Mouse (Mus musculus) frontal cortex, postnatal 25 days (tissue): ENCODE results near the gene Srp54a.
"Not testable (repeated sequence)": the region's sequence is repeated elsewhere in the genome, so short reads cannot be mapped to it uniquely, and the experiment has no call there.

Source experiments
- DNase-seq, 2 experiments: peaks; one replicate each; pipeline ENCODE4 v3.0.0; 2022; ENCODE audit warnings: low spot score in 2 of 2

Gene Srp54a

DNA sequence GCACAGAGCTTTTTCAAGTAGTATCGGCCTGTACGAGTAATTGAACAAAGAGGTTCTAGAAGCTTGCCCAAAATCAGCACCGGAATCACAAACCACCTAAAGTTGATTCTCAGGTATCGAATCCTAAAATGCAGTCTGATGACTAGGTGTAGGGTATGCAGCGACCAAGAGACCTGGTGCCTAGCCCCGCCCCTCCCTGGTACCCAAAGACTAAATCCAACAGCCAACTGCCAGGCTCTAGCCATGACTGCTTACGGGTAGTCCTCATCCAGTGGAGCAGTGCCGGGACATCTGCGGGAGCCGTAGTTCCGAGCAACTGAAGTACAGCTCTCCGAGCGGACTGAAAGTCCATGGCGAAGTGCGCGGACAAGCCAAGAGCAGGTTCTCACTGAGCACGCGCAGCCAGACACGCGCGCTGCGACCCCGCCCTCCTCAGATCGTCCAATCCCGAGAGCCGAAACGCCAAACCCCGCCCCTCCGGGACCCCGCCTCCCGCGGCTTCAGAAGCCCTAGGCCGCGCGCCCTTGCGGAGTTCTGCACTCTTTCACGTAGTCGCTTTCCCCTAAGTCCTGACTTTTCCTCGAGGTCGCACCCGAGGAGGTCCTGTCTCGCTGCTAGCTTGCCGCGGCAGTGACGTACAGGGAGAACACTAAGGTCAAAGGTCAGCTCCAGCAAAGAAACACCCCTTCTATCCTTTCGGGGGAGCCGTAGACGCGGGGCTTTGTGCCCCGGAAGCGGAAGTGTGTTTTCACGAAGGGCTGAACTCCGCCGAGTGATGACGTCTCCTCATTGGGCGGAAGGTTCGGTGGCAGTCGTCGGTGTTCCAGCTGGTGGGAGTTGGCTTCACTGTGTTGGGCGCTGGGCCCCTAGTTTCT, at the start of gene Srp54a, which contains the start of gene 2700097O09Rik:
Gene Srp54a, plus strand, starts transcription at position 537 of the 875 bp plus-strand sequence.
Gene 2700097O09Rik, minus strand, starts transcription at position 385 of the 875 bp plus-strand sequence.
- DNase-seq = peak; percentile 85

DNA sequence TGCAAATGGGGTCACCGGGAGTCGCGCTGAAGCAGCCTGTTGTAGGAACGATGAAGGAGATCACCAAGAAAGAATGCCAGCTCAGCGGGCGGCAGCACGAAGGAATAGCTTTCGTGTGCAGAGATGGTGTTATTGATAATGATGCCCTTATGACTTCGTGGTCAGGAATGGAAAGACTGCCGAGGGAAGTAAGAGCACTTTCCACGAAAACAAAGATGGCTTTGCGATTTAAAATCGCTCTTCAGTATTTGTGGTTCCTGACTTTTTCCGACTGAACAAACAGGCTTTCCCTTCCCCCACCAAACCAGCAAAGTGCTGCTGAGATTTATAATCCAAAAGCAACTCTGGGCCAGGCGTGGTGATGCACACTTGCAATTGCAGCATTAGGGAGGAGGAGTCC, 39.1 kb upstream of the Srp54a start:
- DNase-seq = no peak

DNA sequence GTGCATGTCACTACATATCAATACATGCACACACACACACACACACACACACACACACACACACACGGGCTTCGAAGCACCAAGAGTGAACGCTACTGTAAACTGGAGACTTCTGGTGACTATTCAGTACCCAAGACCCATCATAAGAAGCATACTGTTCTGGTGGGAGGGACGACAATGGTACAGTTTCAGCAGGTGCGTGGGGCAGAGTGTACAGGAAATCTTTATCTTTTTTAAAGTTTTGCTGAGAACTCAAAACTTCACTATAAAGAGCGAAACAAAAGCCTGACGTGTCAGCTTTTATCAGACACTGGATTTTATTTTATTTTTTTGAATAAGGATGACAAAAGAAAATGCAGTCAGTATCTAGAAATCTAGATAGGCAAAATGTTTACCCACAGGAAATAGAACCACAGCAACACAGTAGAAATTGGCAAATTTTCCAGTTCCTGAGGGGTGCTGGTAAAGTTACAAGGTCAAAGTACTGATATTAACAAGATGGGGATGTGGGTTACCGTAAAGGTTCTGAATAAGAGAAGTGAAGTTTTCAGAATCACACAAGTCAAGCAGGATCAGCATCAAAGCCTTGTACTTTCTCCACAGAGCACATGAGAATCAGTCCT, 30.2 kb upstream of the Srp54a start:
- DNase-seq = no peak

DNA sequence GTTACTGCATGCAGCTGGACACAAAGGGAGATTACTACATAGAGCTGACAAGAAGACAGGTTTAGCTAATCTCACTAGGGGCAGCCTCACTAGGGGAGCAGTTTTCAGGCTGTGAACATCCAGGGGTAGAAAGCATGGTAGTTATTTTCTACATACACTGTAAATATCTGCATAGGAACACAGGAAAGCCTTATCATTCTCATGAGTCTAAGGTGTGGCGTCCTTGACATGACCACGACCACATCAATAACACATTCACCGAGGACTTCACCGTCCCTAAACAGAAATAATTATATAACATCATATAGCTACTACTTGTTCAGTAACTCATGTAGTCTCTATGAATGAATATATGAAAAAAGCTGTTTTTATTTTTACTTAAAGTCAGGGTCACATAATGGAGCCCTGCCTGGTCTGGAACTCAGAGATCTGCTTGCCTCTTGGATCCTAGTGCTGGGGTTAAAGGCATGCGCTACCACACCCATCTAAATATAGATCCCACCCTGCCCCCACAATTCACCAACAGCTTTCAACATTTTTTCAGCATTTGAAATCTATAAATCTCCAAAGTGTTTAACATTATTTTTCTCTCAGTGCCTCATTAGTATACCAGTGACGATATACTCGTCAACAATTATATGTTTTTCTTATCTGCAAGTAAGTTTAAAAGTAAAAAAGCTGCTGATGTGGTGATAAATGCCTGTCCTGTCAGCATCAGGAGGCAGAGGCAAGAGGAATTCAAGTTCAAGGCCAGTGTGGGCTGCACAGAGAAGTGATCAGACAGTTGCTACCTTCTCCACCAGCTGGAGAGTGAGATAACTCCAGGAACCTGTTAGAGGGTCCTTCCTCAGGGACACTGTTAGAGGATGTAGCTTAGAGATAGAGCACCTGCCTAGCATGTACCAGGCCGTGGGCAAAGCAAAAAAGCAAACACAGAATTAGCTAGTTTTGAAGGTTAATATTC, 28.6 kb upstream of the Srp54a start:
- no peak for DNase-seq

DNA sequence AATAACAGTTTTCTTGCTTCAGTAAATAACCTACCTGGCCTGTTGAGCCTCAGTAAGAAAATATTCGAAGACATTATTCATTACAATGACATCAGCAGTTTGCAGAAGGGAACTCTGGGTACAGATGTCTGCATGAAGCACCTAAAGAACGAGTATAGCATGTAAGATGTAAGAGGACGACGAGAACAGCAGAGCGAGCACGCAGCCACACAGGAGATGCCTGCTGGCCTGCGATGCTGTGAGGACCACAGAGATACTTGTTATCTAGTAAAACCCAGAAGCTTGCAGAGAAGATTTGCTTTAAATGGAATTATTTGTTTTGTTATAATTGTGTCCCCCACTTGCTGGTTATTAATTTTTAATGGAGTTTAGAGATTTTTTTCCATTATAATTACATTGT, 26.8 kb upstream of the Srp54a start:
- no peak for DNase-seq

DNA sequence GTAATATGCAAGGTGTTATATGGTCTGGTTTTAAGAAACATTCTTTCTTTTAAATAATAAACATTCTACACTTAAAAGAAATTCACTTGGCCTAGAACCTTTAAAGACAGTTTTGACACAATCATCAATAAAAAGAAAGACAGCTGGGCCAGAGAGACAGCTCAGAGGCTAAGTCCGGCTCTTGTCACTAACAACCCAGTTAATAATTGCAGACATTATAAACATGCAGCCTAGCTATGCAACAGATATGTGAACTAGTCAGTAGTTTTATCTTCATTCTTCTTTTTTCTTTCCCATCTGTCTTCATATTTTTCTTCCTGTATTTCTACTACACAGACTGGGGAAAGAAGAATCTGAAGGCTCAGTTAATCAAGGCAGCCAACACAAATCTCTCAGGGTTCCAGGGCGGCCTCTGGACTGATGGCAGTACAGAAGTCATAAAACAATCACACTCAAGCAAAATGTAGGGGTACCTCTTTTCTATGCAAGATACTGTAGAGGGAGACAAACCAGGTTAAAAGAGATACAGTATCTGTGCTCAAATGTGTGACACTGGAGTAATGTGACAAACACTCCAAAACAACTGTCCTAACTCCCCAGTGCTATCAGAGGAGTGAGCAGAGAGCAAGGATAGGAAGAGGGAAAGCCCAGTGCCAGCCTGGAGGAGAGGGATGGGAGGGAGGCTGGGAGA, 25.4 kb upstream of the Srp54a start:
- no peak for DNase-seq

DNA sequence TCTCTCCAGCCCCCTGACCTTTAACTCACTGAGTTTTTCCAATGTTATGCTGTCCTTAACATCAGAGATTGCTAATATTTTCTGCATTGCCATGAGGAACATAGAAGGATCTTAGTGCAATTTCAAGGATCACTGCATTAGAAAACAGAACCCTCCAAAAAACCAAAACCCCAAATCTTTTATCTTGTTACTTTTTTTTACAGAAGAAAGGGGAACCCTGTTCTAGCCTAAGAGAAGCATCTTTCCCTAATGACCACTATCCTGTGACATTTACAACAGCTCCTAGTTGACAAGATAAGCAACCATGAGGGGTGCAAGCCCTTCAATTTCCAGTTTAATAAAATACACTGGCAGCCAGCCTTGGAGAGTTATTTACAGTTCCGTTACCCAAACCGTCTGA, 23.4 kb upstream of the Srp54a start:
- no peak for DNase-seq

DNA sequence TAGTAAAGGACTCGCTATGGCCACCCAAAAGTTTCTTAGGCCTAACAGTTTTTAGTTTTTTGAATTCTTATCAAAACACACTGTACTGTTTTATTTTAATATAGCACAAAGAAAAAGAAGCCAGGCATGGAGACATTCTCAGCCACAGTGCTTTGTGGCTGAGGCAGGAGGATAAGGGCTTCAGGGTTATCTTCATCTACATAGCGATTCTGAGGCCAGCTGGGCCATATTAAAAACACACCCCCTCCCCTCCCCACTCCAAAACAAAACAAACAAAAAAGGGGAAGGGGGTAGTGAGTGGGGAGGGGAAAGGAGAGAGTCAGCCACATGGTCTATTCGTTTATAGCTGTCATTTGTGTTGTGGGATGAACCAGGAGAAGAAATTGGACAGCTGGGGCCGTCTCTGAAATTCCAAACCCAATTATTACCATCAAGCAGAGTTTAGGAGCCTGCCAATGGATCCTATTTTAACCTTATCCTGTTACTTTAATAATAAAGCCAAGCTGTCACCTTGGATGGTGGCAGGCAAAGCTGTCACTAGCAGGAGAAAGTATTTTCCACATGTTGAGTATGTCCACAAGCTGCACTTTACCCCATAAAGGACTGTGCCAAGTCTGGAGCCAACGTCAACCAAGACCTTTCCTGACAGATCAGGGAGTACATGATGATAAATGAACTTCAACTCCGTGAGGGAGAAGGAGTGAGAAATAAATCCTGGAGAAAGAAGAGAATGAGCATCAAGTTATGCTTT, 21.0 kb upstream of the Srp54a start:
- no peak for DNase-seq

DNA sequence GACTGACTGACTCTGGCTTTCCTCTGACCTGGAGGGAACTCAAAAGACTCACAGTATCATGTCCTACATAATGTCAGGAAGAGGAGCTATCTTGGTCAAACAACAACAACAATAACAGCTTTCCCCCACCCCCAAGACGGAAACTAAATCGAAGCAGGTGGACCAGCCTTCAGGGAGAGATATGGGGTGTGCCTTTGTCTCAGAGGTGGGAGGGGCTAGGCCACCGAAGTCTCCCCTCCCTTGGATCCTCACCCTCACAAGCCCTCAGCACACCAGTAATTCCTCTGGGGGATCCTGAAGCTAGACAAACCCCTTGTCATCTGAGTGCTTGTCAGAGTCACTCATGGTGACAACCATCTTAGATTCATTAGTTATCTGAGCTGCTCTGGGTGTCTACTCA, 20.2 kb upstream of the Srp54a start:
- no peak for DNase-seq

DNA sequence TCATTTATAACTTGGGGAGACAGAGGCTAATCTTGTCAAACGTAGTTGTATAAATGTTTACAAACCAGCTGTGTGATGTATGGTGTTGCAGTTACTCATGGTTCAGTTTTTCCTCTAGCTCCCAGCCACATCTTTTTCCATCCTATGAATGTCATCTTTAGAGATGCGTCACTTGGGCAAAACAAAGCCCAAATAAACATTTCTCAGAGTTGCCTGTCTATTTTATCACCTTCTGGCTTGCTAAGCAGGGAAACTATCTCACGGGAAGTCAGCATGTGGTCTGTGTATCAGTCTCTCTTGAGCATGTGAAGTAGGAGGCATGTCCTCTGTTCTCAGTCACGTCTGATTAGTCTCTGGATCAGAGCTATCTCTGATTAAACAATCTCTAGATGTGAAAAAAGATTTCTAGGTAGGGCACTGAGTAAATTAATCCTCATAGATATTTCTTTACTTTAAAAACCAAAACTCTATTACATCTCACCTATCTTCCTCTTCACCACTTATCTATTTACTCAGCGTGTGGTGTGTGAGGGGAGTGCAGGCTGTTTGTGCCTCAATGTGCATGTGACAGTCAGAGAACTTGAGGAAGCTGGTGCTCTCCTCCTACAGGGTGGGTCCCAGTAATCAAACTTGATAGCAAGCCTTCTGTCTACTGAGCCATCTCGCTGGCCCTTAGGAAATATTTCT, 19.7 kb upstream of the Srp54a start:
- no peak for DNase-seq

DNA sequence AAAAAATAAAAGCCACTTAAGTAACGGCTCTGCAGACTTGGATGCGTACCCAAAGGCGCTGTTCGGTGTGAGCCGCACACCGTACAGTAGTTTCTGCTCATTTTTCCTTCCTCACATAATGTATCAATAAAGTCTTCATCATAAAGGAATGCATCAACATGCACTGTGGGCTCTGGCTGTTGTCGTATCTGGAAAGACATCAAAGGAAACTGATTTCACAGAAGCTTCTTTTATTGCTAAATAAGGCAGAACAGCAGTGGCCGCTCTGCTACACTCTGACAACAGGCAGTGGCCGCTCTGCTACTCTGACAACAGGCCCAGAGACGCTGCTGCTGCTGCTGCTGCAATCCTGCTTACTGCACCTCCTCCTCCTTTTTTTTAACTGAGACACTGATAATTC, 19.1 kb upstream of the Srp54a start:
- DNase-seq = no peak

DNA sequence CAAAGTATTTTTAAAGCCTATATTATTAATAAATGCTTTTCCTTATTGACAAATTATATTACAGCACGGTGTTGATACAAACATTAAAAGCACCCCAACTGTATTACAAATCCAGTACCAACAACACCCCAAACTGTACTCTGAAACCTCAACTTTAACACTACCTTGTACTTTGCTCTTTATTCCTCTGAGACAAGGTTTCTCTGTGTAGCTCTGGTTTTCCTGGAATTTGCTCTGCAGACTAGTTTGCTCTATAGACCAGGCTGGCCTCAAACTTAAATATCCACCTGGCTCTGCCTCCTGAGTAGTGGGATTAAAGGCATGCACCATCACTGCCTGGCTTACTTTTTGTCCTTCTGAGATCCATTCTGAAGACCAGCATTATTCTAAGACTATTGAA, 17.9 kb upstream of the Srp54a start:
- DNase-seq = no peak

DNA sequence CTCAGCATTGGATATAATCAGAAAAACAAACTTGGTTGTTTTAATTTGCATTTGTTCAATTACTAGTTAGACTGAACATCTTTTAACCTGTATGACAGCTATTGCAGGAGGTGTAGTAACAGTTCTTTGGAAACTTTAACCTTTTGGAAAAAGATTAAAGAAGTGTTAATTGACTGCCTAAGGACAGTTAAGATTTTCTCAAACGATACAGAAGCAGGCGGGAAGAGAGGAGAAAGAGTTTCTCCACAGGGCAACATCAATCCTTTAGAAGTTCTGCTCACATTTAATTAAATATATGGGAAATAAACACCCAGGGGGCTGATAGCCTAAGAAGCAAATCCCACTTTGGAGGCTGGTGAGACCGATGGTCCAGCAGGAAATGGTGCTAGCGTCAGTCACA, 7.6 kb upstream of the Srp54a start:
- no peak for DNase-seq

DNA sequence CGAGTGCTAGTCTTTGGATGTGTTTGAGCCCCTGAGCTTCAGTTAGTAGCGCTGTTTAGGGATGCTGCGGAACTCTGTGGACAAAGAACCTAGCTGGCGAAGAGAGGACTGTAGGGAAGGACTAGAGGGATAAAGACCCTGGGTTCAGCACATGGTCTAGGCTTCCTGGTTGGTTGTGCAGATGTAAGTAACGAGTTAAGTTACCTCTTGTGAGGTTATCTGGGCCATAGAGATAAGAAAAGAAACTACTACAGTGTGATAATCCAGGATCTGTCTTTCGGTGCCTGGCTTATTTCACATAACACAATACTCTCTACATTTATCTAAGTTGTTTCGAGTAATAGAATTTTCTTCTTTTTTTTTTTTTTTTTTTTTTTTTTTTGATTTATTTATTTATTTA, 6.4 kb upstream of the Srp54a start:
- no peak for DNase-seq

DNA sequence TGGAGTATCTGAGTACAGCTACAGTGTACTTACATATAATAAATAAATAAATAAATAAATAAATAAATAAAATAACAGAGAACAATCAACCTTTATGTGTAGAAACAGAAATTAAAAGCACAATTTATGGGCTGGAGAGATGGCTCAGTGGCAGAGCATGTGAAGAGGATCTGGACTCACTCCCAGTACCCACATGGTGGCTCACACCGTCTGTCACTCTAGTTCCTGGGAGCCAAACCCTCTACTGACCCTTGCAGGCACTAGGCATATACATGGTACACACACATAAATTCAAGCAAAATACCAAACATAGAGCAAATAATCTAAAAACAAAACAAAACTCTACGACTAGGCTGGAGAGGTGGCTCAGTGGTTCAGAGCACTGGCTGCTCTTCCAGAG, 4.8 kb upstream of the Srp54a start:
- DNase-seq = no peak

DNA sequence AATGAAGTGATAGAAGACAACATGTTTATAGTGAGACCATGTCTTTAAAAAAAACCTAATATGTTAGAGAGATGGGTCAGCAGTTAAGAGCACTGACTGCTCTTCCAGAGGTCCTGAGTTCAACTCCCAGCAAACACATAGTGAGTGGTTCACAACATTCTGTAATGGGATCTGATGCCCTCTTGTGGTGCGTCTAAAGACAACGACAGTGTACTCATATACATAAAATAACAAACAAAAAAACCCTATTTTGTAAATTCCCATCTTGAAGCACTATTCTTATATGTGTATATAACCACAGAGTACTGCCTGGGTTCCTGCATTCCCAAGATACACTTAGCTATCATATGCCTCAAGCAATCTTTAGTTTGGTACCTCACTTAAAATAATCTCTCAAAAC, 1.4 kb upstream of the Srp54a start:
- not testable (repeated sequence) for DNase-seq

DNA sequence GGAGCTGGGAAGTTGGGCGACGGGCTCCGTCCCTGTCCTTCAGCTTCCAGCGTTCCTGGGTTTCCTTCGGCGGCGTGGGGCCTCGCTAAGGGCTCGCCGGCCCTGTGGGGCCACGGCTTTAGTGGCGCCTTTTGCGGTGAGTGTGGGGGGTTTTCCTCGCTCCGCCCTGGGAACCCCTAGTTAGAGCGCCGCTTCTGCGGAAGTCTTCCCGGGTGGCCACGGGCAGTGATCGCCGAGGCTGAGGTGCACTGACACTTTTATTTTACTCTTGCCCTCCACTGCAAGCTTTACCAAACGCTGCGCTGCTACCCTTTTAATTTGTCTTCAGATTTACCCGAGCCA, 510 bp downstream of the Srp54a start:
- DNase-seq = not testable (repeated sequence)

DNA sequence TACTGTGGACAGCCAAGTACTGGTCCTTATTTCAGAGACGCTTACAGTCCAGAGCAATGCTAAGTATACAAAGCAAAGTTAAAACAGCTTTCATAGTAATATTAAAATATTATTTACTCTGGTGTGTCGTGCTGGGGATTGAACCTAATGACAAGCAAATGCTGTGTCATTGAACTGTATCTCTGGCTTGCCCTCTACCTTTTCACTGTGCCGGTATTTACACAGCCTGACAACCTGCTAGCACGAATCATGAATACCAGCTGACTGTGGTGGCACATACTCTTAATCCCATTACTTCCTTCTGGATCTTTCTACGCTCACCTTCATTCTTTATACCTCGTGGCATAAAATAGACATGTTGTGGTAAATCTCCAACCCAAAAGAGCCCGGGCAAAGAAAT, 12.1 kb downstream of the Srp54a start:
- not testable (repeated sequence) for DNase-seq

DNA sequence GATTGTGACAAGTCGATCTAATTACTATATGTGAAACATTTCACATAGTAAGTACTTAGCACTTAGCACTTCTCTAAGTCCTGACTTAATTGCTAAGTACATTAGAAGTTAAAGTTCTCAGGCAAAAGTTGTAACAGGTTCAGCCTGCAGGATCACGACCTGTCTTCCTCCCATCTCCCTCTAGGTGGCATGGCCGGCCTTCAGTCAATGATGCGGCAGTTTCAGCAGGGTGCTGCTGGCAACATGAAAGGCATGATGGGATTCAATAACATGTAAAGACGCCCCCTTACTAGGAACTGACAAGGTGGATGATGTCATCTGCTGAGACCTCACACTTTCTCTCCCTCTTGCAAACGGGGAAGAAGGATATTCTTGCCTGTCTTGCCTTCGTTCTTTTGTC, 32.6 kb downstream of the Srp54a start:
- not testable (repeated sequence) for DNase-seq

DNA sequence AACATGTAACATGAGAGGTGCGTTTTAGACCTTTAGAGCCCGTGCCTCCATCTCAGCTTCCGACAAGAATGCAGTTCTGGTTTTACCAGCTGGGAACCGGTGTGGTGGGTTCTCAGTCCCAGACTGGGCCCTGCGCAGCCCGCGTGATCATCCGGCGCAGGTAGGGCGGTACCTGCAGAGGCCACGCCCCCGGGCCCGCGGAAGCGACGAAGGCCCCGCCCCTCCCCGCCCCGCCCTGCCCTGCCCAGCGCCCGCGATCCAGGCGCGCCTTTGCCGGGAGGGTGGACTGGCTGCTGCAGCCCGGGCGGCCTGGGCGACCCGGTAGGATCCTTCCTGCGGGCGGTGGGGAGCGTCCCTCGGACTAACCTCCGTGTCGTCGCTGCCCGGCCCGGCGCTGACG, 44.2 kb downstream of the Srp54a start, which contains the start of gene Fam177a:
Gene Fam177a, plus strand, starts transcription at position 228 of the 400 bp plus-strand sequence.
- not testable (repeated sequence) for DNase-seq
